In genomic region chr10:110931161-110931912, GRCm38 (mm10) we compare ENCODE assay signal across 8 mouse cellular contexts. TPM values are rescaled to one million over a fixed set of nuclear protein-coding genes. Genes with fewer than 3 reads are reported as not detected.
DNase-seq lines count a peak whose midpoint lies in the region; ATAC-seq and TF ChIP-seq lines count a peak whose summit lies in the region.

No protein-coding gene starts in this region.

- TF ChIP-seq CTCF in layer of hippocampus, adult 2 months (conservative IDR thresholded peaks at IDR 0.05), result no peak

- no peak overlapping the region for H3K9ac ChIP-seq in intestine, embryonic 15.5 days
- 0 out of 2 replicates have a peak overlapping the region, but pooled peaks have one; percentile 1 for H3K9ac ChIP-seq in neural tube, embryonic 12.5 days

- WGBS in embryonic facial prominence, embryonic 10.5 days, result 57% methylated on average over 13 of the region's 13 CpGs
- 70% methylated on average over 13 of the region's 13 CpGs for WGBS in intestine, embryonic 15.5 days
- 39% methylated on average over 13 of the region's 13 CpGs for WGBS in neural tube, embryonic 12.5 days

- H3K4me1 ChIP-seq in embryonic facial prominence, embryonic 10.5 days, result peaks cover 59% of the 10 kb centered on the region
- peaks cover 34% of the 10 kb centered on the region for H3K4me1 ChIP-seq in intestine, embryonic 15.5 days (replicated peaks)
- peaks cover 32% of the 10 kb centered on the region for H3K4me1 ChIP-seq in neural tube, embryonic 12.5 days

- DNase-seq in layer of hippocampus, adult 2 months (ENCODE audit: low spot score in 2 of 2), result no peak
- DNase-seq in layer of hippocampus, adult 8-10 months (ENCODE audit: low spot score in 2 of 2), result no peak
- peak; percentile 43 for DNase-seq in embryonic facial prominence, embryonic 10.5 days (ENCODE audit: low spot score)
- no peak for DNase-seq in gastrocnemius, postnatal 36 days
- DNase-seq in right cerebral cortex, adult 2 months (ENCODE audit: low spot score in 2 of 2), result no peak
- DNase-seq in gastrocnemius, postnatal 4 days (ENCODE audit: low spot score in 2 of 2), result no peak

- peak overlapping the region; percentile 54; the same call in 1 of the 2 replicates for H3K27ac ChIP-seq in layer of hippocampus, adult 2 months
- peak overlapping the region; percentile 78 for H3K27ac ChIP-seq in embryonic facial prominence, embryonic 10.5 days (replicated peaks)
- no peak overlapping the region for H3K27ac ChIP-seq in intestine, embryonic 15.5 days
- H3K27ac ChIP-seq in neural tube, embryonic 12.5 days, result peak overlapping the region; percentile 76

- intact Hi-C loops in gastrocnemius, postnatal 36 days (cut with DNase I), result loop anchor here (10.0 kb wide), 1 partner anchor 137 kb away; no protein-coding TSS in a partner anchor

- H3K4me2 ChIP-seq in intestine, embryonic 15.5 days (replicated peaks), result peak overlapping the region; percentile 15; the same call in 1 of the 2 replicates
- H3K4me2 ChIP-seq in neural tube, embryonic 12.5 days (replicated peaks), result peak overlapping the region; percentile 45

- no peaks in the 10 kb centered on the region for H3K27me3 ChIP-seq in embryonic facial prominence, embryonic 10.5 days (replicated peaks; ENCODE audit: low read depth, poor library complexity, severe bottlenecking)
- H3K27me3 ChIP-seq in intestine, embryonic 15.5 days (replicated peaks), result no peaks in the 10 kb centered on the region
- no peaks in the 10 kb centered on the region for H3K27me3 ChIP-seq in neural tube, embryonic 12.5 days (replicated peaks)

- H3K4me3 ChIP-seq in layer of hippocampus, adult 2 months, result peak overlapping the region; percentile 28; the same call in 1 of the 2 replicates
- peak overlapping the region; percentile 33 for H3K4me3 ChIP-seq in embryonic facial prominence, embryonic 10.5 days
- H3K4me3 ChIP-seq in intestine, embryonic 15.5 days (replicated peaks), result no peak overlapping the region
- no peak overlapping the region for H3K4me3 ChIP-seq in neural tube, embryonic 12.5 days

- ATAC-seq in intestine, embryonic 15.5 days, result no peak
- ATAC-seq in neural tube, embryonic 12.5 days (ENCODE audit: low FRiP score, low read depth), result peak; percentile 46

- H3K9me3 ChIP-seq in embryonic facial prominence, embryonic 10.5 days, result no peaks in the 10 kb centered on the region
- no peaks in the 10 kb centered on the region for H3K9me3 ChIP-seq in intestine, embryonic 15.5 days
- H3K9me3 ChIP-seq in neural tube, embryonic 12.5 days, result no peaks in the 10 kb centered on the region

- H3K36me3 ChIP-seq in embryonic facial prominence, embryonic 10.5 days (replicated peaks), result peaks cover 41% of the 10 kb centered on the region
- H3K36me3 ChIP-seq in intestine, embryonic 15.5 days, result no peaks in the 10 kb centered on the region
- peaks cover 2% of the 10 kb centered on the region; the same call in 1 of the 2 replicates for H3K36me3 ChIP-seq in neural tube, embryonic 12.5 days

RNA-seq across cellular contexts. Expression of gene Csrp2, which starts 11.7 kb away (rescaled TPM):
- total RNA-seq in layer of hippocampus, adult 2 months (2021), result 10 to 100 TPM; 20.2 to 24.6 TPM
- 10 to 100 TPM in 3 of 4 experiments, 1 to 10 TPM in 1; 9.4 to 18.2 (median 12.6) TPM for total RNA-seq in layer of hippocampus, adult 8-10 months (2022)
- polyA plus RNA-seq in embryonic facial prominence, embryonic 10.5 days (2016; fragmentation: Nextera tagmentation; extraction: Ambion mirVana), result 275 and 290 TPM in 2 replicates
- 273 and 278 TPM in 2 replicates for polyA plus RNA-seq in intestine, embryonic 15.5 days (2015; fragmentation: Nextera tagmentation; extraction: Ambion mirVana)
- 150 and 151 TPM in 2 replicates for polyA plus RNA-seq in neural tube, embryonic 12.5 days (2016; fragmentation: Nextera tagmentation; extraction: Ambion mirVana)
- 1 to 10 TPM; 5.9 to 6.2 TPM for total RNA-seq in gastrocnemius, postnatal 36 days (2021)
- total RNA-seq in gastrocnemius, postnatal 4 days (2021), result 100 to 1,000 TPM in 1 of 2 experiments, 10 to 100 TPM in 1; 92.7 to 105 TPM

Comparison
In these comparisons a context has a peak if more than half of its experiments do, and no peak if none do; other contexts are left out.
1. H3K4me3 ChIP-seq: peak in layer of hippocampus, adult 2 months (single experiment) and embryonic facial prominence, embryonic 10.5 days (single experiment); none in intestine, embryonic 15.5 days (single experiment) and neural tube, embryonic 12.5 days (single experiment).